Mouse (Mus musculus) cerebellum, adult 2 months (tissue): ENCODE measurements at regions not wholly inside any gene's neighbourhood (a gene's known extent, or its start where the extent isn't known, plus 50 kb on each side); places are given as distances from the start of the nearest gene placed in this dataset.

ENCODE experiments used
- CTCF ChIP-seq: fragments of 200-500 bp; IDR thresholded peaks from 2 replicates; pipeline ENCODE4 v1.5.1; 2011; ENCODE audit warnings: low read depth, mild to moderate bottlenecking, control low read depth, low read length, moderate library complexity, borderline replicate concordance; ENCODE audit not compliant: insufficient read depth
- POLR2A ChIP-seq: fragments of 200-500 bp; IDR thresholded peaks from 2 replicates; pipeline ENCODE4 v1.6.1; 2011; ENCODE audit warnings: low read length, control low read depth, borderline replicate concordance; ENCODE audit not compliant: insufficient read depth

DNA sequence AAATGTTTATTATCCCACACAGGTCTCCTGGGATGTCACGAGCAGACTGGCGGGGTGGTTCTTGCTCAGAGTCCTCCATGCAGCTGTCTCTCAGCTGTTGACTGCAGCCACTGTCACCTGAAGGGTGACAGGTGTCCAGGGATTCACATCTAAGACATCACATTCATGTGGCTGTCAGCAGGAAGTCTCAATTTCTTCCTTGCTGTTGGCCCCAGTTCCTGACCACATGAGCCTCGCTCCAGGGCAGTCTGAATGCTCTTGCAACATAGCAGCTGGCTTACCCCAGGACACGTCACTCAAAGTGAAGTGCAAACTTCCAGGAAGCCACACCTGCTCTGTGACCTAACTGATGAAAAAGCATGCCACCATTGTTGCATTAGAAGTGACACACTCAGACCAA, 402.5 kb downstream of the Sorl1 start:
- TF ChIP-seq CTCF (no peak), POLR2A (no peak)
